In genomic region chr6:37393263-37393662, GRCm38 (mm10) we compare ENCODE assay signal across 28 mouse cellular contexts. TPM values are rescaled to one million over a fixed set of nuclear protein-coding genes. Genes with fewer than 3 reads are reported as not detected.
DNase-seq lines count a peak whose midpoint lies in the region; ATAC-seq lines count a peak whose summit lies in the region.
"Had no signal": no experiment of that assay in that cellular context is flagged by ENCODE, and none has a peak within 500 bp of the region (broad histone marks: within the 10 kb centered on the region; RNA-seq: fewer than 3 reads in every experiment).

No protein-coding gene starts in this region.

- no peak for ATAC-seq in heart, embryonic 13.5 days (ENCODE audit: extremely low read depth, insufficient number of reproducible peaks, low FRiP score, low TSS enrichment)
- ATAC-seq in embryonic facial prominence, embryonic 14.5 days (ENCODE audit: low read depth), result no peak; the same call in 1 of the 2 replicates
- peak; percentile 10; the same call in 1 of the 2 replicates for ATAC-seq in limb, embryonic 12.5 days (ENCODE audit: insufficient number of reproducible peaks, insufficient read depth, low FRiP score, low TSS enrichment, low read depth)
- ATAC-seq: forebrain, postnatal 0 days; hindbrain, embryonic 16.5 days; liver, embryonic 12.5 days; liver, postnatal 0 days had no signal

- 0 out of 2 replicates have a peak overlapping the region, but pooled peaks have one; percentile 15 for H3K9ac ChIP-seq in heart, embryonic 13.5 days
- 0 out of 2 replicates have a peak overlapping the region, but pooled peaks have one; percentile 11 for H3K9ac ChIP-seq in embryonic facial prominence, embryonic 14.5 days (ENCODE audit: low read depth, low read length)
- H3K9ac ChIP-seq in limb, embryonic 12.5 days (replicated peaks), result no peak overlapping the region
- H3K9ac ChIP-seq: forebrain, embryonic 12.5 days; forebrain, postnatal 0 days; heart, embryonic 12.5 days; liver, embryonic 12.5 days; liver, postnatal 0 days; neural tube, embryonic 12.5 days had no signal

- no peak for DNase-seq in heart, postnatal 25 days (ENCODE audit: low spot score)
- peak; percentile 68 for DNase-seq in embryonic facial prominence, embryonic 14.5 days (ENCODE audit: low spot score)
- DNase-seq in adipocyte (ENCODE audit: low spot score), result no peak
- no peak for DNase-seq in spleen, postnatal 14 days (ENCODE audit: low spot score in 2 of 2)
- DNase-seq: adrenal gland, adult 2 months; B cell, adult 2 months; cerebellum, adult 2 months; cerebellum, postnatal 14 days; forebrain, postnatal 0 days; gastrocnemius, postnatal 10 days; heart, postnatal 10 days; kidney, adult 8-10 months; kidney, postnatal 4 days; layer of hippocampus, postnatal 36 days; left cerebral cortex, postnatal 4 days; liver, postnatal 0 days; lung, postnatal 36 days had no signal

- H3K4me2 ChIP-seq in heart, embryonic 13.5 days, result no peak overlapping the region
- no peak overlapping the region for H3K4me2 ChIP-seq in embryonic facial prominence, embryonic 14.5 days (ENCODE audit: low read depth, low read length)
- peak overlapping the region; percentile 4; the same call in 1 of the 2 replicates for H3K4me2 ChIP-seq in limb, embryonic 12.5 days
- H3K4me2 ChIP-seq: forebrain, embryonic 12.5 days; heart, embryonic 12.5 days; liver, embryonic 12.5 days; midbrain, embryonic 11.5 days; neural tube, embryonic 12.5 days had no signal

- H3K27me3 ChIP-seq in heart, embryonic 13.5 days (replicated peaks), result no peaks in the 10 kb centered on the region
- no peaks in the 10 kb centered on the region for H3K27me3 ChIP-seq in embryonic facial prominence, embryonic 14.5 days (replicated peaks; ENCODE audit: control insufficient read depth, insufficient read depth, low read length)
- H3K27me3 ChIP-seq in limb, embryonic 12.5 days, result no peaks in the 10 kb centered on the region
- H3K27me3 ChIP-seq: forebrain, embryonic 12.5 days; heart, embryonic 12.5 days; liver, embryonic 12.5 days; neural tube, embryonic 12.5 days had no signal

- intact Hi-C loops in heart, postnatal 25 days (cut with DNase I), result loop anchor here (5.0 kb wide), 1 partner anchor 36 kb away; no protein-coding TSS in a partner anchor

- H3K9me3 ChIP-seq in heart, embryonic 13.5 days, result no peaks in the 10 kb centered on the region
- H3K9me3 ChIP-seq in embryonic facial prominence, embryonic 14.5 days (ENCODE audit: control insufficient read depth, low read length), result no peaks in the 10 kb centered on the region
- no peaks in the 10 kb centered on the region for H3K9me3 ChIP-seq in limb, embryonic 12.5 days
- H3K9me3 ChIP-seq: forebrain, embryonic 12.5 days; heart, embryonic 12.5 days; liver, embryonic 12.5 days; neural tube, embryonic 12.5 days had no signal

- peak overlapping the region; percentile 34; the same call in 1 of the 2 replicates for H3K27ac ChIP-seq in heart, embryonic 13.5 days (replicated peaks)
- 0 out of 2 replicates have a peak overlapping the region, but pooled peaks have one; percentile 8 for H3K27ac ChIP-seq in embryonic facial prominence, embryonic 14.5 days (replicated peaks; ENCODE audit: low read depth, low read length)
- H3K27ac ChIP-seq in limb, embryonic 12.5 days, result peak overlapping the region; percentile 80
- H3K27ac ChIP-seq: forebrain, embryonic 12.5 days; kidney, postnatal 0 days; liver, embryonic 12.5 days; neural tube, embryonic 12.5 days had no signal

- no peak overlapping the region for H3K4me3 ChIP-seq in heart, embryonic 13.5 days
- H3K4me3 ChIP-seq in embryonic facial prominence, embryonic 14.5 days (ENCODE audit: low read depth, low read length), result no peak overlapping the region
- no peak overlapping the region for H3K4me3 ChIP-seq in limb, embryonic 12.5 days (replicated peaks)
- H3K4me3 ChIP-seq: erythroblast, embryonic 14.5 days; forebrain, embryonic 12.5 days; heart, embryonic 12.5 days; liver, embryonic 12.5 days; myocyte; neural tube, embryonic 12.5 days had no signal

- 49% methylated on average over 6 of the region's 6 CpGs for WGBS in heart, embryonic 13.5 days
- WGBS in embryonic facial prominence, embryonic 14.5 days, result 33% methylated on average over 6 of the region's 6 CpGs
- 21% methylated on average over 6 of the region's 6 CpGs for WGBS in limb, embryonic 12.5 days

- peaks cover 100% of the 10 kb centered on the region for H3K4me1 ChIP-seq in heart, embryonic 13.5 days
- H3K4me1 ChIP-seq in embryonic facial prominence, embryonic 14.5 days (ENCODE audit: control insufficient read depth, insufficient read depth, low read length), result peaks cover 12% of the 10 kb centered on the region; the same call in 1 of the 2 replicates
- H3K4me1 ChIP-seq in limb, embryonic 12.5 days (replicated peaks), result peaks cover 41% of the 10 kb centered on the region

- peaks cover 11% of the 10 kb centered on the region for H3K36me3 ChIP-seq in heart, embryonic 13.5 days
- H3K36me3 ChIP-seq in embryonic facial prominence, embryonic 14.5 days (ENCODE audit: control insufficient read depth, insufficient read depth, low read length), result peaks cover 4% of the 10 kb centered on the region; the same call in 1 of the 2 replicates
- H3K36me3 ChIP-seq in limb, embryonic 12.5 days, result peaks cover 19% of the 10 kb centered on the region; the same call in 1 of the 2 replicates
- H3K36me3 ChIP-seq: forebrain, embryonic 12.5 days; heart, embryonic 12.5 days; liver, embryonic 12.5 days; neural tube, embryonic 12.5 days had no signal

RNA-seq across cellular contexts. Expression of gene Creb3l2, which starts 48.7 kb away (rescaled TPM):
- polyA plus RNA-seq in heart, embryonic 13.5 days (2015; fragmentation: Nextera tagmentation; extraction: Ambion mirVana), result 29.9 and 30.1 TPM in 2 replicates
- total RNA-seq in heart, postnatal 25 days (2021), result 10 to 100 TPM; 23.9 to 28.5 TPM
- 34.5 and 35.3 TPM in 2 replicates for polyA plus RNA-seq in embryonic facial prominence, embryonic 14.5 days (2014; fragmentation: Nextera tagmentation; extraction: Ambion mirVana)
- polyA plus RNA-seq in limb, embryonic 12.5 days (2016; fragmentation: Nextera tagmentation; extraction: Ambion mirVana), result 26.4 and 30.7 TPM in 2 replicates

Comparison
In these comparisons a context has a peak if more than half of its experiments do, and no peak if none do; other contexts are left out.
1. H3K27ac ChIP-seq: peak in every context shown above with its lines; median percentile 80 in limb, embryonic 12.5 days; 34 in heart, embryonic 13.5 days; 8 in embryonic facial prominence, embryonic 14.5 days.